Mouse (Mus musculus): ENCODE results near the gene Creb3l2. TPM values are rescaled to one million over a fixed set of nuclear protein-coding genes. Genes with fewer than 3 reads are reported as not detected.

The Creb3l2 gene
- polyA plus RNA-seq, 1 experiment from 2014 or later, result 9.4 TPM

DNA sequence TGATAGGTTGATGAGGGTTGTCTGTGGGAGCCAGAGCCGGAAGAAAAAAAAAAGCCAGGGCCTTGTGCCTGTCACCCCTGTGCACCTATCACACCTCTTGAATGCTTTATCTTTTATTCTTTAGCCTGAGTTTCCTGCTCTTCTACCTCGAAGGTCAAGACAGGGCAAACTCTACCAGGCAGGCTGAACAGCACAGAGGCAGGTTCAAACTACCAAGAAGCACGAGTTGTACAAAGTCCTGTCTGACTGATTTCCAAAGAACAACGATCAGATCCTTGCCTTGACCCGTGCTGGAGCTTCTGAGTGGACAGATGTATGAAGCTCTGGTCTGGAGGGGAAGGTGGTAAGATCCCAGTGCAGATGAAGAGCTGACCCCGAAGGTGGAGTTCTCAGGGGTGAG, 20.8 kb downstream of the Creb3l2 start:
- Histone ChIP-seq H3K4me3 (no peak overlapping the region), H3K36me3 (no peaks in the 10 kb centered on the region), H3K4me2 (replicated peaks) (no peak overlapping the region), H3K4me1 (no peaks in the 10 kb centered on the region; the same call in 1 of the 2 replicates), H3K9me3 (no peaks in the 10 kb centered on the region), H3K9ac (no peak overlapping the region), H3K27ac (no peak overlapping the region), H3K27me3 (replicated peaks) (no peaks in the 10 kb centered on the region)
- ATAC-seq (ENCODE audit: low FRiP score, low read depth), result no peak
- 85% methylated on average over 6 of the region's 6 CpGs for WGBS

DNA sequence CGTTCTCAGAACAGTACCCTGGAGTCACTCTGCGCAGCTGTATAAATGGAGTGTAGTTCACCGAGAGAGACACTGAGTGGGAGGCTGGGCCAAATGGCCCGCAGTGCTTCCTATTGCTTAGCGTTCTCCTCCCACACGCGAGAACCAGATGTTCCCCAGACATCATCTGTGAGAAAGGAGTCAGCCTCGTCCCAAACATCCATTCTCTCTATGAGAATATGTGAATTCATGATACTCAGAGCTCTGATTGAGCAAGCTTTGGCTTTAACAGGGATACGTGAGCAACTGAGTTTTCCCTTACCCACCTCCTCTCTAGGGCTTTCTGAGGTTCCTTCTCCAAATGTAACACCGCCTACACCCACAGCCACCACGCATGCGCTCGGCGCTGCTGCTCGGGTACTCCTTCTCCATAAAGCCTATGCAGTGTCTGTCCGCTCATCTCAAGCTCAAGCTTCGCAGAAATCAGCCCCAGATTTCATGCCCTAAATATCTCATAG, 22.5 kb downstream of the Creb3l2 start:
- Histone ChIP-seq H3K9me3 (no peaks in the 10 kb centered on the region), H3K4me1 (no peaks in the 10 kb centered on the region; the same call in 1 of the 2 replicates), H3K4me2 (replicated peaks) (no peak overlapping the region), H3K9ac (no peak overlapping the region), H3K4me3 (no peak overlapping the region), H3K27me3 (replicated peaks) (no peaks in the 10 kb centered on the region), H3K36me3 (no peaks in the 10 kb centered on the region), H3K27ac (no peak overlapping the region)
- ATAC-seq (ENCODE audit: low FRiP score, low read depth), result no peak
- 78% methylated on average over 17 of the region's 17 CpGs for WGBS

DNA sequence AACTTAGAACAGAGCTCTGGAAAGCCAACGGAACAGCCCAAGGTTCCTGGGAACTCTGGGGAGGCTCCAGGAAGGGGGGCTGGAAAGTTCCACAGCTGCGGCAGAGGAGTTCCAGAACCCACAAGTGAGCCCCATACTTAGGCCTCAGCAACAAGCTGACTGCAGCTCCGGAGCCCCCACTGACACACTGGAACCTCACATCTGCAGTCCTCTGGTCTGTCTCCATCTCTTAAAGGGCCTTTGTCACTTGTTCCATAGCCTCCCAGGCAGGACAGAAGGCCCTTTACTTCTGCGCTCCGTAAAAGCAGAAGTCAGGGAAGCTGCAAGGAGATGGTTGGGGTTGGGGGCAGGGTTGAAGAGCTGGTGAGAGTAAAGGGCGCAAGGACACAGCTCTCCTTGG, 23.0 kb downstream of the Creb3l2 start:
- Histone ChIP-seq H3K4me2 (replicated peaks) (0 out of 2 replicates have a peak overlapping the region, but pooled peaks have one; percentile 4), H3K27ac (no peak overlapping the region), H3K4me3 (no peak overlapping the region), H3K27me3 (replicated peaks) (no peaks in the 10 kb centered on the region), H3K36me3 (no peaks in the 10 kb centered on the region), H3K4me1 (no peaks in the 10 kb centered on the region), H3K9ac (no peak overlapping the region), H3K9me3 (no peaks in the 10 kb centered on the region)
- 66% methylated on average over 6 of the region's 6 CpGs for WGBS
- ATAC-seq (ENCODE audit: low FRiP score, low read depth), result no peak

GRCm38 (mm10) chr6:37416743-37417142, 25.2 kb downstream of the Creb3l2 start:
- H3K9ac ChIP-seq, result no peak overlapping the region
- no peaks in the 10 kb centered on the region for H3K4me1 ChIP-seq
- H3K27me3 ChIP-seq (replicated peaks), result no peaks in the 10 kb centered on the region
- WGBS, result 77% methylated on average over 4 of the region's 4 CpGs
- no peaks in the 10 kb centered on the region for H3K9me3 ChIP-seq
- H3K36me3 ChIP-seq, result no peaks in the 10 kb centered on the region
- H3K4me2 ChIP-seq (replicated peaks), result no peak overlapping the region
- no peak for ATAC-seq (ENCODE audit: low FRiP score, low read depth)
- no peak overlapping the region for H3K4me3 ChIP-seq
- no peak overlapping the region for H3K27ac ChIP-seq

DNA sequence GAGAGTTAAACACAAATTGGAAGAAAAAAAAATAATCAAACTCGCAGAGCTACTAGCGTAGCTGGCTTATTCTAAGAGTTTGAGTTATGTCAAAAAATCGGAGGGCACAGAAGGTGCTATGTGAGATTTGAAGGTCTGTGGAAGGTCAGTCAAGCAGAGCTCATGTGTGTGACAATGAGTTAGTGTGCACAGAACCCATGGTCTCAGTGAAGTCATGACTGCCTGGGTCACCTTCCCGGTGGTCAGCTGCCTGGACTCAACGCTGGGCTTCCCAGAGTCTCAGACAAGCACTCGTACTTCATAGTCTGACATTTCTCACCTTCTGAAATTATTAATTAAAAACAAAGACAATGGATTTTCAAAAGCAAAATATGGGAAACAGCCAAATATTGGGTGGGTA, 26.4 kb downstream of the Creb3l2 start:
- no peaks in the 10 kb centered on the region for H3K4me1 ChIP-seq
- 75% methylated on average over 6 of the region's 6 CpGs for WGBS
- H3K36me3 ChIP-seq, result no peaks in the 10 kb centered on the region
- no peak overlapping the region for H3K4me2 ChIP-seq (replicated peaks)
- H3K27ac ChIP-seq, result no peak overlapping the region
- ATAC-seq (ENCODE audit: low FRiP score, low read depth), result no peak
- H3K9ac ChIP-seq, result no peak overlapping the region
- H3K27me3 ChIP-seq (replicated peaks), result no peaks in the 10 kb centered on the region
- H3K9me3 ChIP-seq, result no peaks in the 10 kb centered on the region
- no peak overlapping the region for H3K4me3 ChIP-seq

DNA sequence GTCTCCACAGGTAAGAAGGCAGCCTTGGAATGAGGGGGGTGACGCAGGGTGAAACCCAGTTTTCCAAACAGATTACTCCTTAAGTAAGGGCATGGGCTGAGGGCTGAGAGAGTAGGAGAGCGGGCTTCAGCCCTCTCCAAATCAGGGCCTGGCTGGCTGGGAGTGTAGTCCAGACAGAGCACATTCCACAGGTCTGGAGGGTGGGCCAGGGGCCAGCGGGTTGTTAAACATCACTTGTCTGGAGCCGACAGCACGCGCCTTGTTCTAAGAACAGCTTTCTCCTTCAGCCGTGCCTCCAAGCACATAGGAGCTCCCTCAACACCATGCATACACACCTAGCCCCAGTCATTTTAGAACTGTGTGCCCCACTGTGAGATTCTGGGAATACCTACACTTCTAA, 26.9 kb downstream of the Creb3l2 start:
- H3K9ac ChIP-seq, result no peak overlapping the region
- no peaks in the 10 kb centered on the region for H3K27me3 ChIP-seq (replicated peaks)
- no peaks in the 10 kb centered on the region for H3K36me3 ChIP-seq
- WGBS, result 51% methylated on average over 7 of the region's 7 CpGs
- no peaks in the 10 kb centered on the region for H3K4me1 ChIP-seq
- no peak overlapping the region for H3K27ac ChIP-seq
- ATAC-seq (ENCODE audit: low FRiP score, low read depth), result no peak
- H3K4me3 ChIP-seq, result no peak overlapping the region
- H3K4me2 ChIP-seq (replicated peaks), result no peak overlapping the region
- no peaks in the 10 kb centered on the region for H3K9me3 ChIP-seq

GRCm38 (mm10) chr6:37414576-37414975, 27.4 kb downstream of the Creb3l2 start:
- Histone ChIP-seq H3K36me3 (no peaks in the 10 kb centered on the region), H3K27ac (no peak overlapping the region), H3K9ac (no peak overlapping the region), H3K27me3 (replicated peaks) (no peaks in the 10 kb centered on the region), H3K4me3 (no peak overlapping the region), H3K4me1 (no peaks in the 10 kb centered on the region), H3K9me3 (no peaks in the 10 kb centered on the region), H3K4me2 (replicated peaks) (no peak overlapping the region)
- no peak for ATAC-seq (ENCODE audit: low FRiP score, low read depth)
- WGBS, result 93% methylated on average over 10 of the region's 10 CpGs

- WGBS, result 78% methylated on average over 3 of the region's 3 CpGs
- Histone ChIP-seq H3K27ac (no peak overlapping the region), H3K9ac (no peak overlapping the region), H3K27me3 (replicated peaks) (no peaks in the 10 kb centered on the region), H3K4me3 (no peak overlapping the region), H3K9me3 (no peaks in the 10 kb centered on the region), H3K4me2 (replicated peaks) (no peak overlapping the region), H3K36me3 (no peaks in the 10 kb centered on the region), H3K4me1 (no peaks in the 10 kb centered on the region)
- ATAC-seq (ENCODE audit: low FRiP score, low read depth), result no peak
These were observed 30.2 kb downstream of the Creb3l2 start for GRCm38 (mm10) chr6:37411696-37412095.

DNA sequence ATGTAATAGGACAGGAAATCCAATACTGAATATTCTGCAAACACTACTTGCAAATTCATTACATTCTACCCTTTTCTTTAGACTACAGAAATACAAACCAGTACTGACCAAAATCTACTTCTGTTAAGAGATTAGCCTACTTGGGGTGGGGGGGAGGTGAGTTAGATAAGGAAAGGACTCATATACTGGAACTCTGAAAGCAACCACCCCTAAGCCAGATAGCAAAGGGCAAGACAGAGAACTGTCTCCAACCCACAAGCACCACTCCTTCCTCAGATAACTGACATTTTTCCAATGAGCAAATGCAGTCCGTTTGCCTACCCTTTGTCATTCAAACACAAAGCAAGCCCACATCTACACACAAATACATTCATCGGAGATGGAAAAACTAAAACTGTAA, 32.1 kb downstream of the Creb3l2 start:
- no peaks in the 10 kb centered on the region for H3K36me3 ChIP-seq

DNA sequence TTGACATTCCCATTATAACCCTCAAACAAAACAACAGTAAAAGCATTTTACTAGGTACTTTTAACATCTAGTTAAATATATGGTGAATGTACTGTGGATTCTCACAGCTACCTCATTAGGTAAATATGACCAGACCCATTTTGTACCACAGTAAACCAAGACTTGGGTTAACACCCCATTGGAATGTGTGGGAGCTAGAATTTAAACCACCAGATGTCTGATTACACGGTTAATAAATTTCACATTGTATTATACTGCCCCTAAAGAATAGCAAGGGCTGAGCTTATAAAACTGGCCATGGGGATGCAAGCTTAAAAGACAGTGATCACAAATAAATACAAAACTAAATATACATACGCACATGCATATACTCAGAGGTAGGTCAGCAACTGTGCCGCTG, 34.1 kb downstream of the Creb3l2 start:
- H3K27me3 ChIP-seq (replicated peaks), result no peaks in the 10 kb centered on the region
- H3K9me3 ChIP-seq, result no peaks in the 10 kb centered on the region
- no peak overlapping the region for H3K4me3 ChIP-seq
- no peak for ATAC-seq (ENCODE audit: low FRiP score, low read depth)
- H3K36me3 ChIP-seq, result no peaks in the 10 kb centered on the region
- no peak overlapping the region for H3K4me2 ChIP-seq (replicated peaks)
- H3K9ac ChIP-seq, result no peak overlapping the region
- peaks cover 9% of the 10 kb centered on the region; the same call in 1 of the 2 replicates for H3K4me1 ChIP-seq
- 78% methylated on average over 3 of the region's 3 CpGs for WGBS
- H3K27ac ChIP-seq, result no peak overlapping the region

More for the DNA sequence above, 32.1 kb downstream of the Creb3l2 start:
- Histone ChIP-seq H3K4me2 (replicated peaks) (no peak overlapping the region), H3K9ac (no peak overlapping the region), H3K27me3 (replicated peaks) (no peaks in the 10 kb centered on the region), H3K4me1 (no peaks in the 10 kb centered on the region), H3K4me3 (no peak overlapping the region), H3K27ac (no peak overlapping the region), H3K9me3 (no peaks in the 10 kb centered on the region)
- ATAC-seq (ENCODE audit: low FRiP score, low read depth), result no peak
- 89% methylated on average over 2 of the region's 2 CpGs for WGBS

DNA sequence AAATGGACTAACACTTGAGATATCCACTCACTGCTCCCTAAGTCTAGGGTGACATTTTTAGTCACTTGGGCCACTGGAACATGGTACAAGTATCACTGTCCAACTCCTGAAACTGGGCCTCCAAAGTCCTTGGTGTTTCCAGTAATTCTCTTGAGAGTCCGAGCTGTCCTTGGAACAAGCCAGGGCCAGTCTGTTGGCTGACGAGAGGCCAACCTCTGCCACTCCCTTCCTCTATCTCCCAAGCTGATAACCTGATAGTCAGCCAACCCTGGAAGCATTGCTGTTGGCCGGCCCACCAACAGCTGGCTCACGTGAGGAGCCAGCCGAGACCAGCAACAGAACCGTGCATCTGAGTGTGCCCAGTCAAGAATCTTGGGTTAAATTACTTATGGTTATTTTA, 35.0 kb downstream of the Creb3l2 start:
- H3K27ac ChIP-seq, result no peak overlapping the region
- ATAC-seq (ENCODE audit: low FRiP score, low read depth), result no peak
- no peak overlapping the region for H3K4me2 ChIP-seq (replicated peaks)
- H3K36me3 ChIP-seq, result no peaks in the 10 kb centered on the region
- WGBS, result 96% methylated on average over 6 of the region's 6 CpGs
- no peak overlapping the region for H3K9ac ChIP-seq
- H3K4me1 ChIP-seq, result peaks cover 9% of the 10 kb centered on the region; the same call in 1 of the 2 replicates
- H3K4me3 ChIP-seq, result no peak overlapping the region
- no peaks in the 10 kb centered on the region for H3K9me3 ChIP-seq
- no peaks in the 10 kb centered on the region for H3K27me3 ChIP-seq (replicated peaks)

DNA sequence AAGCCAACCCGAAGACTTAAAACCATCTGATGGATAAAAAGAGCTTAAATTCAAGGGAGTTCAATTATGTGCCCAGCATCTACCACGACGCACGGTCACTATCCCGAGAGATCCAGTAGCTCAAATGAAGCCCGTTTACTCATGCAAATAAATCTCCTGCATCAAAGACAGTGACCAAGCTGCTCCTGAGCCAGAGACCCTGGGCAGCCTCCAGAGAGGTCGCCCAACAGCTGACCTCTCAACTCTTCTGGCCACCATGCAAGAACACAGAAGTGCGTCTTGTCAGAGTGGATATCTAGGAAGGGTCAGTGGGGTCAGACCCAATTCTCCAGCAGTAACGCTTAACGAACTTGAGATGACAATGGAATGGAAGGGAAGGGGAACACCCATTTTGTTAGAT, 35.9 kb downstream of the Creb3l2 start:
- Histone ChIP-seq H3K4me2 (replicated peaks) (no peak overlapping the region), H3K4me1 (peaks cover 9% of the 10 kb centered on the region; the same call in 1 of the 2 replicates), H3K9me3 (no peaks in the 10 kb centered on the region), H3K4me3 (no peak overlapping the region), H3K36me3 (no peaks in the 10 kb centered on the region), H3K27me3 (replicated peaks) (no peaks in the 10 kb centered on the region), H3K9ac (no peak overlapping the region), H3K27ac (no peak overlapping the region)
- ATAC-seq (ENCODE audit: low FRiP score, low read depth), result no peak
- 62% methylated on average over 10 of the region's 10 CpGs for WGBS

GRCm38 (mm10) chr6:37404325-37404724, 37.6 kb downstream of the Creb3l2 start:
- no peak overlapping the region for H3K9ac ChIP-seq
- no peak overlapping the region for H3K4me3 ChIP-seq
- no peak for ATAC-seq (ENCODE audit: low FRiP score, low read depth)
- no peaks in the 10 kb centered on the region for H3K9me3 ChIP-seq
- no peaks in the 10 kb centered on the region for H3K27me3 ChIP-seq (replicated peaks)
- no peak overlapping the region for H3K27ac ChIP-seq
- 47% methylated on average over 3 of the region's 3 CpGs for WGBS
- peaks cover 9% of the 10 kb centered on the region; the same call in 1 of the 2 replicates for H3K4me1 ChIP-seq
- H3K4me2 ChIP-seq (replicated peaks), result no peak overlapping the region
- no peaks in the 10 kb centered on the region for H3K36me3 ChIP-seq

Data from neural tube, embryonic 12.5 days (tissue).